Comparison of ENCODE assay signal across 7 mouse cellular contexts in the genomic region with DNA sequence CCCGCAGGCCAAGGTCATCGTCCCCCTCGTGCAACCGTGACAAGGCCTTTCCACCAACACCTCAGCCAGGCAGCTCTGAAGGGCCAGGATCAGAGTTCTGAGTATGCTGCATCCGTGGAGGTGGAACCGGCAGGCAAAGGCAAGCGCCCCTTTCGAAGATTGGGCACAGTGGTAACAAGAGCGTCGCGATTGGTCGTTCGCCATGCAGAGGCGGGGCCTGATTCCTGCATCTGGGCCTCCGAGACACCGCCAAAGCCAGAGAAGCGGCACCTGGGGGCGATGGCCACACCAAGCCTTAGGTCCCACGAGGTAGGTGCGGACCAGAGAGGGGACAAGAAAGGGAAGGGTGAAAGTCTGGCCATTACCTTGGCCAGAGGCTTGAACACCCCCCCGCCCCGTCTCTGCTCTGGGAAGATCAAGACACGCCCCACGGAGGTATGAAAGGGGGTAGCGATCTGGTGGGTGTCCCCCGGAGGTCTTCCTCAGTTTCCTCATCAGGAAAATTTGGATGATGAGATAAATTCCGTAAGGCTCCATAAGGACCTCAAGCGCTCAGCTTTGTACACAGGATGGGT. TPM values are rescaled to one million over a fixed set of nuclear protein-coding genes. Genes with fewer than 3 reads are reported as not detected.
DNase-seq lines count a peak whose midpoint lies in the region; ATAC-seq lines count a peak whose summit lies in the region.

9430097D07Rik (minus strand) TSS at position 99 of the 575 bp plus-strand sequence.

- intact Hi-C loops in left cerebral cortex, postnatal 36 days (cut with DNase I): loop anchor here (5.0 kb wide), 1 partner anchor 37 kb away; no protein-coding TSS in a partner anchor

- ATAC-seq in common myeloid progenitor, adult 5-6 weeks (replicated peaks; ENCODE audit: low read depth, poor library complexity, severe bottlenecking): peak; percentile 27; the same call in 1 of the 2 replicates

- peak; percentile 48 to 49 for DNase-seq in B cell, adult 2 months
- peak; percentile 80 for DNase-seq in CD4-positive helper T cell, adult 2 months (ENCODE audit: low read depth, low spot score)
- DNase-seq in frontal cortex, postnatal 36 days (ENCODE audit: low spot score in 2 of 2): peak; percentile 74 to 84
- DNase-seq in left cerebral cortex, postnatal 36 days (ENCODE audit: low spot score in 2 of 2): peak; percentile 78 to 83
- DNase-seq in neural tube, embryonic 10.5 days (ENCODE audit: extremely low spot score, low spot score): peak; percentile 63
- DNase-seq in ovary, postnatal 14 days (ENCODE audit: low spot score): no peak

RNA-seq across cellular contexts. Expression of gene 9430097D07Rik, which starts in this region (rescaled TPM):
- total RNA-seq in common myeloid progenitor, adult 5-6 weeks (2017): not detected in 2 replicates
- total RNA-seq in left cerebral cortex, postnatal 36 days (2021): 1 to 10 TPM; 1.1 to 1.4 TPM

Comparison
In these comparisons a context has a peak if more than half of its experiments do, and no peak if none do; other contexts are left out.
1. Peak in ATAC-seq in common myeloid progenitor, adult 5-6 weeks; RNA of the gene not detected or under 1 TPM.